Mouse (Mus musculus) adrenal gland, adult 2 months (tissue): Measurements from ENCODE around the gene B3galt4. TPM values are rescaled to one million over a fixed set of nuclear protein-coding genes. Genes with fewer than 3 reads are reported as not detected.
"Not testable (repeated sequence)": the region's sequence is repeated elsewhere in the genome, so short reads cannot be mapped to it uniquely, and the experiment has no call there.

ENCODE experiments used
- DNase-seq: peaks from one replicate; pipeline ENCODE4 v3.0.0; 2021
- polyA plus RNA-seq: library from polyadenylated mRNA; depleted of rRNA; stranded (reverse); fragments of >200 nt; gene quantifications from 2 replicates; pipeline ENCODE4 v1.2.3, GENCODE M21; 2012; rRNA removed
- total RNA-seq, 2 experiments: library from RNA; stranded (reverse); gene quantifications; 2 replicates each; pipeline ENCODE4 v1.2.3; 2021

B3galt4 gene
- total and polyA plus RNA-seq, 3 experiments, result 4.0 to 21.2 (median 6.5) TPM

- DNase-seq, result not testable (repeated sequence)
Observed at GRCm38 (mm10) chr17:33904835-33905234, 46.5 kb downstream of the B3galt4 start, which contains the start of gene Platr17. Platr17 (plus strand) TSS chr17:33905135.

GRCm38 (mm10) chr17:33903911-33904651 is 47.2 kb downstream of the B3galt4 start:
- DNase-seq, result peak; percentile 47

GRCm38 (mm10) chr17:33902491-33902890 is 48.8 kb downstream of the B3galt4 start:
- DNase-seq, result no peak

GRCm38 (mm10) chr17:33902079-33902478 is 49.2 kb downstream of the B3galt4 start:
- DNase-seq, result no peak

GRCm38 (mm10) chr17:33901653-33902052 is 49.6 kb downstream of the B3galt4 start:
- no peak for DNase-seq

GRCm38 (mm10) chr17:33900989-33901314 is 50.3 kb downstream of the B3galt4 start:
- DNase-seq, result no peak

GRCm38 (mm10) chr17:33900281-33900988 is 50.9 kb downstream of the B3galt4 start:
- no peak for DNase-seq

Other genes with a start within 250 kb of the B3galt4 start
Only the 30 nearest of the 32 such genes appear.
- gene March2, start 232.8 kb downstream of the B3galt4 start, total RNA-seq, result 100 to 1,000 TPM; 112 to 117 TPM
- 150 and 170 TPM in 2 replicates for gene March2, start 232.8 kb downstream of the B3galt4 start, polyA plus RNA-seq
- gene Rab11b, start 191.0 kb downstream of the B3galt4 start, total RNA-seq, result 100 to 1,000 TPM; 247 to 267 TPM
- gene Rab11b, start 191.0 kb downstream of the B3galt4 start, polyA plus RNA-seq, result 522 and 543 TPM in 2 replicates
- 100 to 1,000 TPM in 1 of 2 experiments, 10 to 100 TPM in 1; 44.5 to 100 TPM for gene Angptl4, start 169.7 kb downstream of the B3galt4 start, total RNA-seq
- gene Angptl4, start 169.7 kb downstream of the B3galt4 start, polyA plus RNA-seq, result 131 and 261 TPM in 2 replicates
- gene Kank3, start 141.0 kb downstream of the B3galt4 start, total RNA-seq, result 10 to 100 TPM; 55.9 to 66.2 TPM
- gene Kank3, start 141.0 kb downstream of the B3galt4 start, polyA plus RNA-seq, result 164 and 195 TPM in 2 replicates
- 1,000 to 10,000 TPM; 1,533 to 1,560 TPM for gene Rps28, start 126.9 kb downstream of the B3galt4 start, total RNA-seq
- gene Rps28, start 126.9 kb downstream of the B3galt4 start, polyA plus RNA-seq, result 387 and 446 TPM in 2 replicates
- 100 to 1,000 TPM; 507 to 539 TPM for gene Ndufa7, start 126.9 kb downstream of the B3galt4 start, total RNA-seq
- 556 and 578 TPM in 2 replicates for gene Ndufa7, start 126.9 kb downstream of the B3galt4 start, polyA plus RNA-seq
- gene Cd320, start 108.4 kb downstream of the B3galt4 start, total RNA-seq, result 10 to 100 TPM; 34.2 to 42.8 TPM
- gene Cd320, start 108.4 kb downstream of the B3galt4 start, polyA plus RNA-seq, result 85.2 and 99.1 TPM in 2 replicates
- not detected for gene Gm7029, start 77.7 kb downstream of the B3galt4 start, total RNA-seq
- gene Gm7029, start 77.7 kb downstream of the B3galt4 start, polyA plus RNA-seq, result not detected in 2 replicates
- gene Kifc1, start 60.8 kb downstream of the B3galt4 start, total RNA-seq, result 1 to 10 TPM; 1.4 to 1.6 TPM
- 1.8 and 2.5 TPM in 2 replicates for gene Kifc1, start 60.8 kb downstream of the B3galt4 start, polyA plus RNA-seq
- gene Platr17, start 46.4 kb downstream of the B3galt4 start, total RNA-seq, result not detected
- gene Platr17, start 46.4 kb downstream of the B3galt4 start, polyA plus RNA-seq, result not detected in 2 replicates
- 10 to 100 TPM; 29.0 to 30.3 TPM for gene Daxx, start 42.1 kb downstream of the B3galt4 start, total RNA-seq
- 54.7 and 65.7 TPM in 2 replicates for gene Daxx, start 42.1 kb downstream of the B3galt4 start, polyA plus RNA-seq
- 100 to 1,000 TPM; 151 to 171 TPM for gene Tapbp, start 35.6 kb downstream of the B3galt4 start, total RNA-seq
- gene Tapbp, start 35.6 kb downstream of the B3galt4 start, polyA plus RNA-seq, result 244 and 245 TPM in 2 replicates
- gene Zbtb22, start 35.6 kb downstream of the B3galt4 start, total RNA-seq, result 10 to 100 TPM; 26.1 to 38.3 TPM
- gene Zbtb22, start 35.6 kb downstream of the B3galt4 start, polyA plus RNA-seq, result 52.1 and 57.1 TPM in 2 replicates
- gene Rgl2, start 21.9 kb downstream of the B3galt4 start, total RNA-seq, result 10 to 100 TPM; 44.2 to 44.4 TPM
- gene Rgl2, start 21.9 kb downstream of the B3galt4 start, polyA plus RNA-seq, result 237 and 298 TPM in 2 replicates
- gene Pfdn6, start 11.1 kb downstream of the B3galt4 start, total RNA-seq, result 100 to 1,000 TPM in 1 of 2 experiments, 10 to 100 TPM in 1; 69.7 to 100 TPM
- gene Pfdn6, start 11.1 kb downstream of the B3galt4 start, polyA plus RNA-seq, result 5.0 and 6.8 TPM in 2 replicates
- gene Wdr46, start 10.8 kb downstream of the B3galt4 start, total RNA-seq, result 10 to 100 TPM; 35.4 to 38.4 TPM
- gene Wdr46, start 10.8 kb downstream of the B3galt4 start, polyA plus RNA-seq, result 18.9 and 25.6 TPM in 2 replicates
- 10 to 100 TPM; 52.8 to 55.1 TPM for gene Vps52, start 4.3 kb upstream of the B3galt4 start, total RNA-seq
- gene Vps52, start 4.3 kb upstream of the B3galt4 start, polyA plus RNA-seq, result 88.4 and 107 TPM in 2 replicates
- gene Rps18, start 4.5 kb upstream of the B3galt4 start, total RNA-seq, result 100 to 1,000 TPM; 541 to 790 TPM
- 153 and 176 TPM in 2 replicates for gene Rps18, start 4.5 kb upstream of the B3galt4 start, polyA plus RNA-seq
- 100 to 1,000 TPM; 577 to 669 TPM for gene H2-K1, start 48.9 kb upstream of the B3galt4 start, total RNA-seq
- 2,584 and 2,844 TPM in 2 replicates for gene H2-K1, start 48.9 kb upstream of the B3galt4 start, polyA plus RNA-seq
- 10 to 100 TPM; 41.4 to 57.0 TPM for gene Ring1, start 73.2 kb upstream of the B3galt4 start, total RNA-seq
- 70.0 and 92.4 TPM in 2 replicates for gene Ring1, start 73.2 kb upstream of the B3galt4 start, polyA plus RNA-seq
- gene H2-Ke6, start 76.6 kb upstream of the B3galt4 start, total RNA-seq, result 100 to 1,000 TPM; 252 to 263 TPM
- gene H2-Ke6, start 76.6 kb upstream of the B3galt4 start, polyA plus RNA-seq, result 362 and 465 TPM in 2 replicates
- 100 to 1,000 TPM; 156 to 217 TPM for gene Slc39a7, start 80.2 kb upstream of the B3galt4 start, total RNA-seq
- gene Slc39a7, start 80.2 kb upstream of the B3galt4 start, polyA plus RNA-seq, result 291 and 321 TPM in 2 replicates
- 10 to 100 TPM; 47.5 to 54.9 TPM for gene Rxrb, start 80.3 kb upstream of the B3galt4 start, total RNA-seq
- gene Rxrb, start 80.3 kb upstream of the B3galt4 start, polyA plus RNA-seq, result 150 and 161 TPM in 2 replicates
- 1 to 10 TPM; 1.0 to 1.1 TPM for gene Col11a2, start 87.9 kb upstream of the B3galt4 start, total RNA-seq
- 0.35 and 1.7 TPM in 2 replicates for gene Col11a2, start 87.9 kb upstream of the B3galt4 start, polyA plus RNA-seq
- gene H2-Oa, start 140.9 kb upstream of the B3galt4 start, total RNA-seq, result under 1 TPM in 1 of 2 experiments, not detected in 1; 0.62 TPM
- gene H2-Oa, start 140.9 kb upstream of the B3galt4 start, polyA plus RNA-seq, result 1.9 TPM in 2 replicates
- gene H2-DMa, start 168.1 kb upstream of the B3galt4 start, total RNA-seq, result 10 to 100 TPM; 14.4 to 18.9 TPM
- 24.2 and 27.4 TPM in 2 replicates for gene H2-DMa, start 168.1 kb upstream of the B3galt4 start, polyA plus RNA-seq
- 100 to 1,000 TPM; 173 to 286 TPM for gene Brd2, start 171.1 kb upstream of the B3galt4 start, total RNA-seq
- gene Brd2, start 171.1 kb upstream of the B3galt4 start, polyA plus RNA-seq, result 103 and 104 TPM in 2 replicates
- 1 to 10 TPM; 2.0 to 3.4 TPM for gene H2-DMb2, start 191.8 kb upstream of the B3galt4 start, total RNA-seq
- gene H2-DMb2, start 191.8 kb upstream of the B3galt4 start, polyA plus RNA-seq, result 1.3 and 2.3 TPM in 2 replicates
- 10 to 100 TPM in 1 of 2 experiments, 1 to 10 TPM in 1; 6.4 to 12.3 TPM for gene H2-DMb1, start 201.6 kb upstream of the B3galt4 start, total RNA-seq
- 32.6 and 33.3 TPM in 2 replicates for gene H2-DMb1, start 201.6 kb upstream of the B3galt4 start, polyA plus RNA-seq
- 10 to 100 TPM; 15.4 to 19.1 TPM for gene Tap1, start 236.1 kb upstream of the B3galt4 start, total RNA-seq
- 44.5 and 44.9 TPM in 2 replicates for gene Tap1, start 236.1 kb upstream of the B3galt4 start, polyA plus RNA-seq